Mouse (Mus musculus) brown adipose tissue, adult 24 weeks (tissue): ENCODE results near the gene Rasgrp3. TPM values are rescaled to one million over a fixed set of nuclear protein-coding genes. Genes with fewer than 3 reads are reported as not detected.

Experiments used
- polyA plus RNA-seq: library from polyadenylated mRNA; stranded (reverse); fragments of >200 nt; gene quantifications from 2 replicates; pipeline ENCODE4 v1.2.4, GENCODE M21; 2012; ENCODE audit not compliant: missing spikeins, insufficient read depth, insufficient read length

The Rasgrp3 gene
- polyA plus RNA-seq, 1 experiment, result 5.4 TPM

Other genes with a start within 250 kb of the Rasgrp3 start
- 21.7 and 22.4 TPM in 2 replicates for gene Fam98a, start 116.0 kb downstream of the Rasgrp3 start, polyA plus RNA-seq